Mouse (Mus musculus): ENCODE data around the gene Mcam. TPM values are rescaled to one million over a fixed set of nuclear protein-coding genes. Genes with fewer than 3 reads are reported as not detected.

Gene Mcam
- total RNA-seq, 2 experiments from 2014 or later = 19.8 to 32.9 TPM

Other genes starting within 250 kb of the Mcam start
- 10 to 100 TPM in 1 of 2 experiments, 1 to 10 TPM in 1; 7.9 to 10.5 TPM for gene Thy1, start 91.1 kb upstream of the Mcam start, total RNA-seq (2021)
- gene Usp2, start 67.4 kb upstream of the Mcam start, total RNA-seq (2021) = 100 to 1,000 TPM; 125 to 221 TPM
- not detected for gene Mfrp, start 32.7 kb upstream of the Mcam start, total RNA-seq (2021)
- gene C1qtnf5, start 27.2 kb upstream of the Mcam start, total RNA-seq (2021) = 1 to 10 TPM; 3.9 to 5.4 TPM
- gene Gm49380, start 21.0 kb upstream of the Mcam start, total RNA-seq (2021) = 1 to 10 TPM in 1 of 2 experiments, under 1 TPM in 1; 0.43 to 1.9 TPM
- gene Rnf26, start 21.0 kb upstream of the Mcam start, total RNA-seq (2021) = 1 to 10 TPM; 1.5 to 3.0 TPM
- 1 to 10 TPM; 7.1 to 7.5 TPM for gene Cbl, start 99.6 kb downstream of the Mcam start, total RNA-seq (2021)
- gene Ccdc153, start 106.2 kb downstream of the Mcam start, total RNA-seq (2021) = not detected
- 1 to 10 TPM; 1.1 to 1.4 TPM for gene Pdzd3, start 117.0 kb downstream of the Mcam start, total RNA-seq (2021)
- gene Nlrx1, start 134.1 kb downstream of the Mcam start, total RNA-seq (2021) = 10 to 100 TPM; 21.7 to 21.8 TPM
- gene Abcg4, start 154.1 kb downstream of the Mcam start, total RNA-seq (2021) = under 1 TPM; 0.32 to 0.59 TPM
- 1 to 10 TPM; 5.2 TPM for gene Hinfp, start 171.2 kb downstream of the Mcam start, total RNA-seq (2021)
- gene C2cd2l, start 185.8 kb downstream of the Mcam start, total RNA-seq (2021) = 10 to 100 TPM; 14.1 to 14.8 TPM
- 10 to 100 TPM; 13.2 to 13.4 TPM for gene Dpagt1, start 191.6 kb downstream of the Mcam start, total RNA-seq (2021)
- 10 to 100 TPM in 1 of 2 experiments, 1 to 10 TPM in 1; 7.8 to 10.4 TPM for gene H2afx, start 200.2 kb downstream of the Mcam start, total RNA-seq (2021)
- 10 to 100 TPM; 20.8 to 24.7 TPM for gene Hmbs, start 209.8 kb downstream of the Mcam start, total RNA-seq (2021)
- 10 to 100 TPM; 17.7 to 17.8 TPM for gene Vps11, start 227.2 kb downstream of the Mcam start, total RNA-seq (2021)
- 10 to 100 TPM; 23.0 to 25.0 TPM for gene Hyou1, start 245.0 kb downstream of the Mcam start, total RNA-seq (2021)